Mouse (Mus musculus): ENCODE results near the gene Mars.

GRCm38 (mm10) chr10:127343029-127343428 is 31.4 kb upstream of the Mars start:
- TF ChIP-seq MXI1 (IDR thresholded peaks at IDR 0.05; ENCODE audit: low read depth, low read length) = no peak
- no peak for TF ChIP-seq POLR2A (IDR thresholded peaks at IDR 0.05; ENCODE audit: low read depth, low read length)
- TF ChIP-seq CHD2 (IDR thresholded peaks at IDR 0.05; ENCODE audit: low read length) = no peak
- TF ChIP-seq CTCF (conservative IDR thresholded peaks at IDR 0.05 in 1 of 2, IDR thresholded peaks at IDR 0.05 in 1 of 2; ENCODE audit: low read depth in 2 of 2, low read length in 2 of 2) = no peak
- no peak for TF ChIP-seq IRF4 (IDR thresholded peaks at IDR 0.05; ENCODE audit: low read depth, low read length)

All from CH12.LX (cell line).